Mouse (Mus musculus): ENCODE measurements around the gene Acot4.
A peak's percentile ranks its signal among the peaks of the same experiment; 100 is the strongest.
"Not testable (repeated sequence)": the region's sequence is repeated elsewhere in the genome, so short reads cannot be mapped to it uniquely, and the experiment has no call there.

Gene Acot4

DNA sequence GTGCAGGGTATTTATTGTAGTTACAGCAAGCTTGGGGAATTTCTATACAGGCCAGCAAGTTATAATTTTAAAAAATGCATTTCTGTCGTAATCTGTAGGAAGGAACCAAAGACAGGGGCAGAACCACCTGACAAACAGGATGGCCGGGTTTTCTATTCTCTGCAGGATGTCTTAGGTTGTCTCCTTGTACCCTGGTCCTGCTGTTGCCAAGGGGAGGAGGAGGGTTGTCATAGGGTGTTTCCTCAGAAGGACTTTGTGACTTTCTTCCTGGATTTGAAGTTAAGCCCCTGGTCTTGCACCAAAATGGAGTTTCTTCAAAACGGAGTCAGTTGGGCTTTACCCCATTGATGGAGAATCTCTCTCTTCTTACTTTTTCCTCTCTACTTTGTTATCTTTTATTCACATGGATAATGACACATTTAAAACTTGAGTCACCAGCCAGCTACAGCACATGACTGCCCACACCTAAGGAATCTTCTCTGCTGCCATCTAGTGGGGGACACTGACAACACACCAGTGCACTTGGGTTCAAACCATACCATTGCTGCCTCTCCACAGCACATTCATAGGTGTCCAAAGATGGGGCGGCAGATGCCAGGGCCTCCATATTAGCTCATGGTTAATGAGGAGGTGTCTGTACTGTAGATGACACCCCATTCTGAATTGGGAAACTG lies 7.4 kb upstream of the Acot4 start:
- DNase-seq (ENCODE audit: low read depth, low spot score) = peak; percentile 91

DNA sequence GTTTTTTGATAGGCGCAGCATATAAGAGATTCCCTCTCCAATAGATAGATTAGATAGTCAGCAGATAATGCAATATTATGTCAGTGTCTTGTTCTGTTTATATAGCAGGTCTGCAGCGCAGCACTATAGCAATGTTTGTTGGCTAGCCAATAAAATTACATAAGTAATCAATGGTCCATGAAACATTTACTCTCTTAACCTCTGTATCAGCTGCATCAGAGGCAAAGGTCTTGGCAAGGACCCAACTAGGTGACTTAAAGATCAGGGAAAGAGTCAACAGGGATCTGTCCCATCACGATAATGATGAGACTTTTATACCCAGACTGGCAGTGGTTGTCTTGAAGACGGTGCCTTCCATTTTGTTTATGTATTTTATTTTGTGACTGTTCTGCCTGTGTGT lies 5.3 kb upstream of the Acot4 start:
- DNase-seq (ENCODE audit: low read depth, low spot score) = no peak

DNA sequence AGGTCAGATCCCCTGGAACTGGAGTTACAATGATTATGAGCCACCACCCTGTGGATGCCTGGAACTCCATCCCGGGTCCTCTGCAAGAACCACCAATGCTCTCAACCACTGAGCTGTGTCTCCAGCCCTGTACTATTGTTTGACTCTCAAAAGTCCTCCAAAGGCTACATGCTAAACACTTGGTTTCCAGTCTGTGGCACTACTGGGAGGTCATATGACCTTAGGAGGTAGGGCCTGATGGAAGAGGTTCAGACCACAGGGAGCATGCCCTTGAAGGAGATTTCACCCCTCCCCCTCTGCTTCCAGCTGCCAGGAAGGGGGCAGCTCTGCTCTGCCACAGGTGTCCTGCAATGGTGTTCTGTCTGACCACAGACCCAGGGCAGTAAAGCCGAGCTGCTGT lies 4.9 kb upstream of the Acot4 start:
- not testable (repeated sequence) for DNase-seq (ENCODE audit: low read depth, low spot score)

DNA sequence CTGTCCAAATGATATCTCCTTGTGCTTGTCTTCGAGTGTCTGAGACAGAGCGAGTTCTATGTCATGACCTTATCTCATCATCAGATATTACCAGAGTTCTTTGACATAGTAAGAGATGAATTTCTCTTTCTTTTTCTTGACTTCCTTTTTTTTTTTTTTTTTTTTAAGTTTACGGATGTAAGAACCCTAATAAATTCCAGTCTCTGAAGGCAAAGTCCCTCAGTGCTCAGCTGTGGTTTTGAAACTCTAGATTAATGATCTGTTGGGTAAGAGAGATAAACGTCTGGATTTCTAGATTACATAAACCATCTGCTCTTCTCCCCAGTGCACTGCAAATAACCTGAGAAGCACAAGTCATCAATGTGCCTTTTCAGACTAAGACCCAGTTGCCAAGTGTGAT lies 4.1 kb upstream of the Acot4 start:
- no peak for DNase-seq (ENCODE audit: low read depth, low spot score)

DNA sequence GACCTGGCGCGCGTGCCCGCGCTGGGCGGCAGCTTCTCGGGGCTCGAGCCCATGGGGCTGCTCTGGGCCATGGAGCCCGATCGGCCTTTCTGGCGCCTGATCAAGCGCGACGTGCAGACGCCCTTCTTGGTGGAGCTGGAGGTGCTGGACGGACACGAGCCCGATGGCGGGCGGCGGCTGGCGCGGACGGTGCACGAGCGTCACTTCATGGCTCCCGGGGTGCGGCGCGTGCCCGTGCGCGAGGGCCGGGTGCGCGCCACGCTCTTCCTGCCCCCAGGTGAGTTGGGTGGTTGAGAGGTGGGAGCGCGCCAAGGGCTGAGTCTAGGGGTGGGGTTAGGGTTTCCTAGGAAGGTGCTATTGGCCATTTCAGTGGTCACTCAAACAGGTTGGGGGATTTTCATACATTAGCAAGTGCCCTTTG lies 522 bp downstream of the Acot4 start, which contains the start of gene Gm49366:
TSS of gene Gm49366 (plus strand) at position 245 of the 421 bp plus-strand sequence.
- not testable (repeated sequence) for DNase-seq (ENCODE audit: low read depth, low spot score)

DNA sequence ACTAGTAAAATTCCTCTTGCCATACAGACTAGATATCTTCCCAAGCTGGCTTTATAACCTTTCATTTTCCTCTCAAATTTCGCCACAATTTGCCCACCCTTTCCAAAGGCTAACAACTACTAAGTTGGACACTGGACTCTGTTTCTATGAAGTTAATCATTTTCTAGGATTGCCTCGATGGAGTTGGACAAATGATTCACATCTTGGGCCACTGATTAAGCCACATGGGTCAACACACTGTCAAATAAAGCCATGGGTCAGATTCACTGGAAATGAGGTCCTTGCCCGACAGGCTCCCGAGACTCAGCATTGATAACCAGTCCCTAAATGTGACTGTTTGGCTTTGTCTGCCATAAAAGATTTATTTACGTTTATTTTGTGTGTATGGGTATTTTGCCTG lies 4.1 kb downstream of the Acot4 start:
- DNase-seq (ENCODE audit: low read depth, low spot score) = no peak

GRCm38 (mm10) chr12:84044045-84044444 lies 5.9 kb downstream of the Acot4 start:
- no peak for DNase-seq (ENCODE audit: low read depth, low spot score)

GRCm38 (mm10) chr12:84046906-84047305 lies 8.7 kb downstream of the Acot4 start:
- peak; percentile 64 for DNase-seq (ENCODE audit: low read depth, low spot score)

DNA sequence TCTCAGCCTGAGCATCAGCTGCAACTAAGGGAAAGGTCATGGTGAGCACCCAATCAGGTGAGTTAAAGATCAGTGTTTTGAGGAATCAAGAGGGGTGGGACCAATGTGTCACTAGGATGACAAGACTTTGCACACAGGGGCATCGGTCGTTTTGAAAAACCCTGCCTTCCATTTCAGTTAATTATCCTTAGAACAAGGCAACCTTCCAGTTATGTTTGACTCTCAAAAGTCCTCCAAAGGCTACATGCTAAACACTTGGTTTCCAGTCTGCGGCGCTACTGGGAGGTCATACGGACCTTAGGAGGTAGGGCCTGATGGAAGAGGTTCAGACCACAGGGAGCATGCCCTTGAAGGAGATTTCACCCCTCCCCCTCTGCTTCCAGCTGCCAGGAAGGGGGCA lies 12.6 kb downstream of the Acot4 start:
- DNase-seq (ENCODE audit: low read depth, low spot score) = not testable (repeated sequence)

GRCm38 (mm10) chr12:84051937-84052474 lies 13.8 kb downstream of the Acot4 start, which contains the start of gene Acot3:
TSS of gene Acot3 (plus strand) at chr12:84052144.
- no peak for DNase-seq (ENCODE audit: low read depth, low spot score)

DNA sequence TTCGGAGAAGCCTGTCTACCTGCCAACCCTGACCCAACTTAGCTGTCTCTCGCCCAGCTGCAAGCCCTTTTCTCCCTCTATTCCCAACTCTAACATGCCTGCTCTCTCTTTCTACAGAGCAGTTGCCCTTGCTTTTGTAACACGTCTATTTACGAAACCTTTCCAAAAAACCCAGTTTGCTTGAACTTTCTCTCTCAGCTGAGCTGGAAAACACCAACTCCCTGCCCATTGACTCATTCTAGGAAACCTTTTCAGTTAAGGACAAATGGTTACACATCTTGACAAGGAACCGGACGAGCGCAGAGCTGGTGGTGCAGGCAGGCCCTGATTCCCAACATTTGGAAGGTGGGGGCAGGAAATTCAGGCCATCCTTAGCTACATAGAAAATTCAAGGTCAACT lies 14.4 kb downstream of the Acot4 start:
- no peak for DNase-seq (ENCODE audit: low read depth, low spot score)

DNA sequence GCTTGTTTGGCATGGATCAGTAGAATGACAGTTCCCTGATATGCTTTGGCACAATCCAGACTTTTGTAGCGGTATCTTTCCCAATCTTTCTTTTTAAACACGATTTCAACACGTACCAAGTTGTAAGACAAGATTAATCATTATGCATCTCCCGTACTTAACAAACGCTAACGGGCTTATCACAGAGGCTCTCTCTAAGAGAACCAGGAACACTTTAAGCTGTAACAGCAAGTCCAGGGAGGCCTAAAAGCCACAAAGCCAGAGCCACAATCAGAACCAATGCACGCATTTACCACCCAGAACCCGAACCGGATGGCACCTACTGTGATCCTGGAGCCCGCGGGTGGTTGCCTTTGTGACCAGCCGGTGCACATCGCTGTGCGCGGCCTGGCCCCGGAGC lies 15.0 kb downstream of the Acot4 start:
- DNase-seq (ENCODE audit: low read depth, low spot score) = no peak

- DNase-seq (ENCODE audit: low read depth, low spot score) = no peak
Observed at GRCm38 (mm10) chr12:84053679-84054391, 15.7 kb downstream of the Acot4 start.

DNA sequence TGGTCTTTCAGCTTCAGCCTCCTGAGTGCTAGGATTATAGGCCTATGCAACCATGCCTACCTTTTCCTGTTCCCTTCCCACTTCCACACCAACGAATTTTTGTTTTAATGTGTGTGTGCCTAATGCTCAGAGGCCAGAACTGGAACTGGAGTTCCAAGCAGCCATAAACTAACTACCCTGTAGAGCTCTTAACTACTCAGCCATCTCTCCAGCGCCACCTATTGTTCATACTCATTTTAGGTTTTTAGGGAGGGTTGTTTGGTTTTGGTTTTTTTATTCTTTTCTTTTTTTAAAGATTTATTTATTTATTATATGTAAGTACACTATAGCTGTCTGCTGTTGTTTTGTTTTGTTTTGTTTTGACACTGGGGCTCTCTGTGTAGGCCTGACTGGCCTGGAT lies 22.8 kb downstream of the Acot4 start:
- peak; percentile 77 for DNase-seq (ENCODE audit: low read depth, low spot score)

GRCm38 (mm10) chr12:84062336-84062735 lies 24.2 kb downstream of the Acot4 start:
- DNase-seq (ENCODE audit: low read depth, low spot score) = no peak

- peak; percentile 28 for DNase-seq (ENCODE audit: low read depth, low spot score)
Observed at GRCm38 (mm10) chr12:84063228-84063627, 25.0 kb downstream of the Acot4 start.

DNA sequence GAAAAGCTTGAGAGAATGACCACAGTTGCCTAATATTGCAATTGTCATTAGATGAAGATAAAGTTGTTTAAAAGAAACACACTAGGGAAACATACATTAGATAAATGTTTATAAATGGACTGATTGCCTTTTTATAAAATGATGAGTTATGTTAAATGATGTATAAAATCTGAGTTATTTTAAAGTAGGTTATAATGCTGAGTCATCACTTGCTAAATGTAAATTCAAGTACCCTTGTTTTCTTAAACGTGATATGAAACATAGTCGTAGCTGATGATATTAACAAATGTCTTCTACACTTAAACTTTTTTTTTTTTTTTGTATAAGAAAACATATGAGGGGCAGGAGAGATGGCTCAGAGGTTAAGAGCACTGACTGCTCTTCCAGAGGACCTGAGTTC lies 25.7 kb downstream of the Acot4 start:
- DNase-seq (ENCODE audit: low read depth, low spot score) = no peak

- no peak for DNase-seq (ENCODE audit: low read depth, low spot score)
Observed at GRCm38 (mm10) chr12:84064621-84065020, 26.4 kb downstream of the Acot4 start.

- no peak for DNase-seq (ENCODE audit: low read depth, low spot score)
Observed at GRCm38 (mm10) chr12:84067752-84068151, 29.6 kb downstream of the Acot4 start.

DNA sequence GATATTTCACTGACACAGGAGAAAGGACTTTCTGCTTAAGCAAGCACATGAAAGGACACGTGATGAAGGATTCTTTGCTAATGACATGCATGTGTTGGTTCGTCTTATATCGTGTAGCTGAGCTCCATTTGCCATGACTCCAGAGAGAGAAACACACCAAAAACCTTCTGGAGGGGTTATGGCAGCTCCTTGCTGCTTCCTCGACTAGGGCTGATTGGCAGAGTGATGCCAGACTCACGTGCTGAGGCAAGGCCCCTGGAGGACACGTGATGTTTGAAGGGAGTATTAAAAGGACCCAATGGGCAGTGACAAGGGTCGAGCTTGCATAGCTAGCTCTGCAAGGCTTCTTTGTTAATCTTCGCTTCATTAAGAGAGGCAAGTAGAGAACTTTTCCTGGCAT lies 30.1 kb downstream of the Acot4 start:
- DNase-seq (ENCODE audit: low read depth, low spot score) = no peak

DNA sequence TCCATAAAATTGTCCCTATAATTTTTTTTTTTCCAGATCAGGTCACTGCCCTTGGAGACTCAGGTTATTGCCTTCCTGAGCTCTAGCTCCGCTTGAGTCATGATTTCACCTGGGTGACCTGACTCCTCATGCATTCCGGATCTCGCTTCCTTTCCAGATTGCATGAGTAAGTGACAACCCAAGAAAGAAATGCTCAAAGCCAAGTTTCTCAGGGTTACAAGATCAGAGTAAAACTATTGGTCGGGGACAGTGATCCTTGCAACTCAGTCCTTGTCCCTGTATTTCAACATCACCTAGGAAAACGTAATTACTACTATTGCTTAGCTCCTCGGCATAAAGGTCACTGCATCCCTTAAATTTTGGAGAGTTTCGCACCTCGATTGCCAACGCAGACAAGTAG lies 30.8 kb downstream of the Acot4 start, which contains the start of gene Acot5:
TSS of gene Acot5 (plus strand) at position 340 of the 400 bp plus-strand sequence.
- no peak for DNase-seq (ENCODE audit: low read depth, low spot score)

DNA sequence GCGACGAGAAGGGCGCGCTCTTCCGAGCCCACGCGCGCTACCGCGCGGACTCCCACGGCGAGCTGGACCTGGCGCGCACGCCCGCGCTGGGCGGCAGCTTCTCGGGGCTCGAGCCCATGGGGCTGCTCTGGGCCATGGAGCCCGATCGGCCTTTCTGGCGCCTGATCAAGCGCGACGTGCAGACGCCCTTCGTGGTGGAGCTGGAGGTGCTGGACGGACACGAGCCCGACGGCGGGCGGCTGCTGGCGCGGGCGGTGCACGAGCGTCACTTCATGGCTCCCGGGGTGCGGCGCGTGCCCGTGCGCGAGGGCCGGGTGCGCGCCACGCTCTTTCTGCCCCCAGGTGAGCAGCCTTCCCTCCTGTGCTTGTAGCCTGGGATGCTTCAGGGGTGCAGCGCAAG lies 31.4 kb downstream of the Acot4 start:
- not testable (repeated sequence) for DNase-seq (ENCODE audit: low read depth, low spot score)

DNA sequence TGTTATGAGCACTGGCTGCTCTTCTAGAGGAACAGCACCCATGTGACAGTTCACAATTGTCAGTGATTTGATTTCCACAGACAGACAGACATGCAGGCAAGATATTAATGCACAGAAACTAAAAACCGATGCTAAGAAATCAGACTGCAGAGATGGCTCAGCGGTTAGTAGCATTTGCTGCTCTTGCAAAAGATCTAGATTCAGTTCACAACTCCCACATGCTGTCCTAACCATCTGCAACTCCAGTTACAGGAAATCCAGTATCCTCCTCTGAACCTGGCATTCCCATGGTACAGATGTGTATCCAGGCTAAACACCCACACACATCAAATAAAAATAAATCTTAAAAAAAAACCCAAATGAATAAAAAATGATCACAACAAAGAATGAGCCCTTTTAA lies 33.5 kb downstream of the Acot4 start:
- DNase-seq (ENCODE audit: low read depth, low spot score) = no peak

Data from 3T3-L1 (cell line).